Mouse (Mus musculus) G1E (cell line): Measurements from ENCODE around the gene Tnfsf14. TPM values are rescaled to one million over a fixed set of nuclear protein-coding genes. Genes with fewer than 3 reads are reported as not detected.
A peak's percentile ranks its signal among the peaks of the same experiment; 100 is the strongest.

Experiments
- ATAC-seq: 2 replicates; pipeline ENCODE4 v1.8.0; 2016; ENCODE audit warnings: mild to moderate bottlenecking; ENCODE audit not compliant: insufficient number of reproducible peaks, poor library complexity, low FRiP score, severe bottlenecking; ENCODE audit errors: extremely low read depth
- DNase-seq: peaks from one replicate; pipeline ENCODE4 v3.0.0; 2012; ENCODE audit warnings: low spot score
- H3K27me3 ChIP-seq: 2 replicates; pipeline ENCODE4 v1.6.1; 2012; ENCODE audit warnings: mild to moderate bottlenecking, low read length, inconsistent platforms; ENCODE audit not compliant: insufficient read depth
- H3K36me3 ChIP-seq: replicated peaks from 2 replicates; pipeline ENCODE3; 2012; ENCODE audit warnings: mild to moderate bottlenecking, inconsistent platforms
- H3K4me1 ChIP-seq: 2 replicates; pipeline ENCODE4 v1.6.1; 2012; ENCODE audit warnings: low read depth, low read length, inconsistent platforms, mixed read lengths; ENCODE audit not compliant: insufficient read depth
- H3K4me3 ChIP-seq: 2 replicates; pipeline ENCODE4 v1.5.1; 2012; ENCODE audit warnings: low read depth, mild to moderate bottlenecking, inconsistent platforms, low read length, moderate library complexity, mixed read lengths
- H3K9me3 ChIP-seq: replicated peaks from 2 replicates; pipeline ENCODE4 v1.6.1; 2012; ENCODE audit warnings: inconsistent platforms
- CTCF ChIP-seq: IDR thresholded peaks from 2 replicates; pipeline ENCODE4 v1.5.1; 2012; ENCODE audit warnings: low read depth, low read length, inconsistent platforms, mixed read lengths
- GATA1 ChIP-seq: IDR thresholded peaks from 2 replicates; pipeline ENCODE4 v1.6.1; 2012; ENCODE audit warnings: borderline replicate concordance, low read length, inconsistent platforms, mixed read lengths
- GATA2 ChIP-seq: IDR thresholded peaks from 2 replicates; pipeline ENCODE4 v1.6.1; 2012; ENCODE audit warnings: low read depth, low read length, inconsistent platforms, borderline replicate concordance
- POLR2AphosphoS5 ChIP-seq: IDR thresholded peaks from 2 replicates; pipeline ENCODE4 v1.6.1; 2012; ENCODE audit warnings: low read depth, low read length, inconsistent platforms; ENCODE audit not compliant: insufficient replicate concordance
- TAL1 ChIP-seq: conservative IDR thresholded peaks from 2 replicates; pipeline ENCODE4 v1.6.1; 2012; ENCODE audit warnings: low read depth, low read length, inconsistent platforms, mixed read lengths
- polyA plus RNA-seq: library from polyadenylated mRNA; stranded (reverse); fragments of >175 nt; gene quantifications from 2 replicates; pipeline ENCODE4 v1.2.3, GENCODE M21; 2012
- total RNA-seq, 2 experiments: library from RNA; stranded (forward) in 1 of 2; stranded (reverse) in 1 of 2; fragments of 200-1000 nt in 1 of 2; fragments of >200 nt in 1 of 2; fragmentation: Nextera tagmentation in 1 of 2; gene quantifications; 2 replicates each; pipeline ENCODE4 v1.2.3; 2014 to 2017

The Tnfsf14 gene
- not detected in 2 replicates for total RNA-seq (2014; fragmentation: Nextera tagmentation)
- total RNA-seq (2017) = 0.55 and 0.81 TPM in 2 replicates
- polyA plus RNA-seq = 0.05 and 0.12 TPM in 2 replicates

DNA sequence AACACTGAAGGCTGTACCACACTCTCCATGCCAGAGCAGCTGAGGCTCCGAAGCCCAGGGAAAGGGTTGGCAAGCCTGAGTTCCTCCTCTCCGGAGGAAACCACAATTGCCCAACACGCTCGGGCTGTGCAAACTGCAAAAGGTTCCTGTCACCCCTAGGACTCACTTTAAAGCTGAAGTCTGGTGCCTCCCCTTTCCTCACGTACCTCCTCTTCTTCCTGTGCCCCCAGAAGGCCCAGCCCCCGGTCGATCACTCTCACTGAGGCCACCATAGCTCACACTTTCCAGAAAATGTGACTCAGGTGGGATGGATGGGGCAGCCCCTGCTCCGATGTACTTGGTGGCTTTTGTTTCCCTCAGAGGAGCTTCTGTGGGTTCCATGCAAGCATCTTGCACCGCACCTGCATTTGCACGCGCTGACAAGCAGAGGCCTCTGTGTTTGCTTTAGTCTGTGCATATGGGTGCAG is at the start of gene Tnfsf14:
Gene Tnfsf14 (minus strand): TSS at position 137 of the 467 bp plus-strand sequence.
- H3K27me3 ChIP-seq = peaks cover 7% of the 10 kb centered on the region; the same call in 1 of the 2 replicates
- no peak within 1 kb of the TSS for H3K4me3 ChIP-seq
- no peak for TF ChIP-seq POLR2AphosphoS5
- no peak for TF ChIP-seq GATA1
- TF ChIP-seq CTCF = no peak
- no peak for TF ChIP-seq TAL1
- TF ChIP-seq GATA2 = no peak
- H3K9me3 ChIP-seq = no peaks in the 10 kb centered on the region
- no peak for DNase-seq
- no peak for ATAC-seq
- H3K36me3 ChIP-seq = no peaks in the 10 kb centered on the region
- peaks cover 63% of the 10 kb centered on the region for H3K4me1 ChIP-seq

DNA sequence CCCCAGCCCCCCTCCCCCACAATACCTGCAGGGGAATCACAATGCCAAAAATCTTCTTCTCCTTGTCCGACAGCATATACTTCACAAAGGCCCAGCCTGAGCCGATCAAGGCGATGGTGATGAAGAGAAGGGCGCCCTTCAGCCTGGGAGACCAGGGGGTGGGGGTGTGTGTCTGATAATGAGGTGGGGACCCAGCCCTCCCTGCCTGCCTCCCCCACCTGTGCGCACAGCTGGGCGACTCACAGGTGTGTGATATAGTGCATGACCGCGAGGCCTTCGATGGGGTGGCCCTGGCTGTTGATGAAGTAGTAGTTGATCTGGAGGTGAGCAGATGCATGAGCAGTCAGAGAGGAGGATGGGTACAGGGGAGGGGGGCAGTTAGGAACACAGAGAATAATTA is 43.2 kb upstream of the Tnfsf14 start:
- ATAC-seq (no peak), DNase-seq (no peak)
- Histone ChIP-seq H3K4me1 (peaks cover 2% of the 10 kb centered on the region), H3K4me3 (no peak overlapping the region), H3K9me3 (no peaks in the 10 kb centered on the region), H3K36me3 (peaks cover 56% of the 10 kb centered on the region), H3K27me3 (peaks cover 3% of the 10 kb centered on the region)
- no peak for TF ChIP-seq GATA2
- no peak for TF ChIP-seq CTCF
- no peak for TF ChIP-seq TAL1
- no peak for TF ChIP-seq POLR2AphosphoS5
- no peak for TF ChIP-seq GATA1

DNA sequence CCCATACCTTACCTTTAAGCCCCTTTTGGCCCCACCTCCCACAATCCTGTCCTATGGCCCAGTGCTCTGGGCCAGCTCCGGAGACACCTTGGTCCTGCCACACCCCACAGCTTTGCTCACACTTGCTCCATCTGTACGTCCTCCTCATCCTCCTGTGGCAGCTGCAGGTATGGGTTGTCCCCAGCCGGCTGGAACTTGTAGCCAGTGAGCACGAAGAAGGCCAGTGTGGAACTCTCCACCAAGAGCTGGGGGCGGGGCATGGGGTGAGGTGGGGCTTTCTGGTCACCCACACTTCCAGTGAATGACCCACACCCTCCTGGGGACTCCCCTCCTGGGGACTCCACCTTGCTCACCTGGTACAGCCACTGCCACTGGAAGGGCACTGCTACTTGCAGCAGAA is 41.8 kb upstream of the Tnfsf14 start:
- Histone ChIP-seq H3K36me3 (peaks cover 48% of the 10 kb centered on the region), H3K9me3 (no peaks in the 10 kb centered on the region), H3K4me3 (no peak overlapping the region), H3K27me3 (peaks cover 12% of the 10 kb centered on the region), H3K4me1 (peaks cover 2% of the 10 kb centered on the region)
- no peak for TF ChIP-seq GATA1
- no peak for TF ChIP-seq POLR2AphosphoS5
- no peak for ATAC-seq
- no peak for DNase-seq

DNA sequence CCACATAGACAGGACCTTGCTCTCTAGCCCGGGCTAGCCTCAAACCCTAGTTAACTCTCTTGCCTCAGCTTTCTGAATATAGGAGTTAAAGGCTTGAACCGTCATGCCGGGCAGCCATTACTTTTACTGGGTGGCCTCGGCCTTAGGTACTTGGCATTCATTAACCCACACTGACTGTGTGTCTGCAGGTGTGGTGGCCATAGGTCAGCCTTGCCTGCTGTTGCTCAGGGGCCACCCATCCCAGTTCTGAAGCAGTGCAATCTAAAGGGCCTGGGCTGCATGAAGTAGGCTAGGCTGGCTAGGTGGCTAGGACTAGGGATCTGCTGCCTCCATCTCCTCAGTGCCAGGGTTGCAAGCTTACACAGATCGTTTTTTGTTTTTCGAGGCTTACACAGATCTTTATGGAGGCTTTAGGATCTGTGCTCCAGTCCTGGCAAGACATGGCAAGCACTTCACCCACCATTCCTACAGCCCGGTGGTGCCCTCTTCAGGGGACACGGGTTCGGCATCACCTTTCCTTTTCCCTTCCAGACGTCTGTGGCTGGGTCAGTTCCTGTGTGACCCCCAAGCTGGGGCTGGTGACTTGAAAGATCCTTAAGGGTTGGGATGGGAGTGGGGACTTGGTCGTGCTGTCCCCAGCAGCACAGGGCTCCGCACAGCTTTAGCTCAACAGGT is 40.4 kb upstream of the Tnfsf14 start:
- TF ChIP-seq GATA2 = no peak
- TF ChIP-seq TAL1 = no peak
- no peak for TF ChIP-seq POLR2AphosphoS5
- TF ChIP-seq GATA1 = no peak
- TF ChIP-seq CTCF = no peak
- no peak for ATAC-seq
- Histone ChIP-seq H3K4me3 (no peak overlapping the region), H3K36me3 (peaks cover 48% of the 10 kb centered on the region), H3K27me3 (peaks cover 24% of the 10 kb centered on the region), H3K4me1 (peaks cover 3% of the 10 kb centered on the region), H3K9me3 (no peaks in the 10 kb centered on the region)
- DNase-seq = no peak

DNA sequence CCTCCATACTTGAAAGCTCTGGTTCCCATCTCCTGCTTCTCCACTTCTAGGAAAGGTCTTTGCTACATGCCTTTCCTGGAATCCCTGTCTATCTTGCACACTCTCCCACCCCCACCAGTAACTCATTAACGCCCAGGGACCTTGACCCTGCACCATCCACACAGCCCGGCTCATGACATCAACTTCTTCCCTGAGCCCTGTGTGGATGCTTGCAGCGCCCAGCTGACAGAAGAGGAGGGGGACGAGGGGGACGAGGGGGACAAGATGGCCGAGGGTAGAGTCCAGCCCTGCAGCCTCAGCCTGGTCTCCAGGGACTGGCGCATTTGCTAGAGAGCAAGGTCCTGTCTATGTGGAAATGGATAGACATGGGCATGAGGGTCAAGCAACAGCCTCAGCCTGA is 39.1 kb upstream of the Tnfsf14 start:
- ATAC-seq (no peak), DNase-seq (no peak)
- peaks cover 3% of the 10 kb centered on the region for H3K4me1 ChIP-seq
- no peaks in the 10 kb centered on the region for H3K9me3 ChIP-seq
- H3K36me3 ChIP-seq = peaks cover 43% of the 10 kb centered on the region
- peaks cover 30% of the 10 kb centered on the region for H3K27me3 ChIP-seq
- no peak for TF ChIP-seq POLR2AphosphoS5
- TF ChIP-seq GATA1 = no peak
- TF ChIP-seq CTCF = no peak
- TF ChIP-seq TAL1 = no peak
- no peak for TF ChIP-seq GATA2
- no peak overlapping the region for H3K4me3 ChIP-seq

DNA sequence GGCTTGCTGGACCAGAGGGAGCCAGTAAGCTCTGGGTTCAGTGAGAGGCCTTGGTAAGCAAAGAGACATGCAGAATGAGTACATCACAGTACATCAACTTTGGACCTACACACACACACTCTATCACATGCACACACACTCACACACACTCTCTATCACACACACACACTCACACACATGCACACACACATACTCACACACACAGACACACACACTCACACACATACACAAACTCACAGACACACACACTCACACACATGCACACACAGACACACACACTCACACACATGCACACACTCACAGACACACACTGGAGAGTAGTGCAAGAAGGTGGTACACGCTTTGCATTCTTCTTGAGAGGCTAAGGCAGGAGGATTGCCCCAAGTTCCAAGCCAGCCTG is 38.2 kb upstream of the Tnfsf14 start:
- TF ChIP-seq CTCF = no peak
- TF ChIP-seq POLR2AphosphoS5 = 0 out of 2 replicates have a peak, but pooled peaks have one; percentile 33
- no peak for DNase-seq
- no peak overlapping the region for H3K4me3 ChIP-seq
- H3K27me3 ChIP-seq = peaks cover 35% of the 10 kb centered on the region
- peaks cover 35% of the 10 kb centered on the region for H3K36me3 ChIP-seq
- no peak for ATAC-seq
- H3K4me1 ChIP-seq = peaks cover 3% of the 10 kb centered on the region
- H3K9me3 ChIP-seq = no peaks in the 10 kb centered on the region

DNA sequence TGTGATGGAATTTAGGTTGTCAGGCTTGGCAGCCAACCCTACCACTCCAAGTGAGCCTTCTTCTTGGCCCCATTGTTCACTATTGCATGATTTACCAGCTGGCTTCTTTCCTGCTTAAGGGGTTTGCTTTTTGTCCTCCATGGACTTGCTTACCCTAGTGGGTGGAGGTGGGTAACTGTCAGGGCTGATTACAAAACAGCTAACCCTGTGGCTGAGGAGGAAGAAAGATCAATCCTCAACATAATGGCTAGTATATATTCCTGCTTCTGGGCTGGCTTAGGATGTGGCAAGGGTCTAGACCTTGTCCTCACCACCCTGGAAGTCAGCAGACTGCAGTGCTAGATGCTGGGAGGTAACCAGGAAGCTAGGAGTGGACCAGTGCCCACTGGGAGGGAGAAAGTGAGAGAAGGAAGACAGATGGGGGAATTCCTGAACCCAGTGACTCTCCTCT is 37.4 kb upstream of the Tnfsf14 start:
- no peak for ATAC-seq

More for the DNA sequence above, 37.4 kb upstream of the Tnfsf14 start:
- Histone ChIP-seq H3K4me3 (no peak overlapping the region), H3K4me1 (peaks cover 3% of the 10 kb centered on the region), H3K36me3 (peaks cover 26% of the 10 kb centered on the region), H3K27me3 (peaks cover 44% of the 10 kb centered on the region), H3K9me3 (no peaks in the 10 kb centered on the region)
- no peak for TF ChIP-seq TAL1
- TF ChIP-seq GATA2 = no peak
- TF ChIP-seq CTCF = no peak
- TF ChIP-seq POLR2AphosphoS5 = no peak
- no peak for TF ChIP-seq GATA1
- DNase-seq = no peak
